Mouse (Mus musculus): ENCODE results near the gene Usmg5. TPM values are rescaled to one million over a fixed set of nuclear protein-coding genes. Genes with fewer than 3 reads are reported as not detected.
A peak's percentile ranks its signal among the peaks of the same experiment; 100 is the strongest.

Gene Usmg5
- polyA plus RNA-seq, 1 experiment = 1,106 TPM

GRCm38 (mm10) chr19:47050271-47051032 is 40.0 kb downstream of the Usmg5 start, which contains the start of gene Pcgf6:
Gene Pcgf6 (minus strand): TSS chr19:47050906.
- peak within 1 kb of the TSS; percentile 89 for H3ac ChIP-seq (ENCODE audit: control insufficient read depth, insufficient read length, low read depth)
- H3K79me2 ChIP-seq (ENCODE audit: control insufficient read depth, insufficient read depth) = peaks cover 14% of the 10 kb centered on the region
- peaks cover 15% of the 10 kb centered on the region for H3K79me3 ChIP-seq (ENCODE audit: low read depth)
- H3K36me3 ChIP-seq (ENCODE audit: control insufficient read depth, insufficient read depth) = peaks cover 23% of the 10 kb centered on the region
- no peaks in the 10 kb centered on the region for H3K27me3 ChIP-seq (ENCODE audit: control insufficient read depth, insufficient read depth, insufficient read length)
- TF ChIP-seq MAX (IDR thresholded peaks at IDR 0.05) (peak; percentile 60), MYOD1 (IDR thresholded peaks at IDR 0.05; ENCODE audit: control insufficient read depth, insufficient read length, low read depth) (no peak)
- H3K4me3 ChIP-seq (ENCODE audit: insufficient read depth, poor library complexity, severe bottlenecking) = peak within 1 kb of the TSS; percentile 56

GRCm38 (mm10) chr19:47049840-47050239 is 40.6 kb downstream of the Usmg5 start:
- Histone ChIP-seq H3K27me3 (ENCODE audit: control insufficient read depth, insufficient read depth, insufficient read length) (no peaks in the 10 kb centered on the region), H3K79me2 (ENCODE audit: control insufficient read depth, insufficient read depth) (peaks cover 14% of the 10 kb centered on the region), H3K4me3 (ENCODE audit: insufficient read depth, poor library complexity, severe bottlenecking) (peak overlapping the region; percentile 56), H3K79me3 (ENCODE audit: low read depth) (peaks cover 15% of the 10 kb centered on the region), H3K36me3 (ENCODE audit: control insufficient read depth, insufficient read depth) (peaks cover 27% of the 10 kb centered on the region), H3ac (ENCODE audit: control insufficient read depth, insufficient read length, low read depth) (peak overlapping the region; percentile 71)
- TF ChIP-seq CEBPB (IDR thresholded peaks at IDR 0.05; ENCODE audit: low read depth) (no peak), MYOG (IDR thresholded peaks at IDR 0.05; ENCODE audit: control insufficient read depth, extremely low read depth, insufficient read length) (no peak), MYOD1 (IDR thresholded peaks at IDR 0.05; ENCODE audit: control insufficient read depth, insufficient read length, low read depth) (no peak), USF1 (IDR thresholded peaks at IDR 0.05; ENCODE audit: low read depth) (no peak), MAX (IDR thresholded peaks at IDR 0.05) (no peak), CTCF (IDR thresholded peaks at IDR 0.05; ENCODE audit: control insufficient read depth, insufficient read depth, insufficient read length) (no peak), FOSL1 (IDR thresholded peaks at IDR 0.05; ENCODE audit: insufficient read depth, low read length, poor library complexity, severe bottlenecking) (no peak)

- Histone ChIP-seq H3K4me3 (ENCODE audit: insufficient read depth, poor library complexity, severe bottlenecking) (no peak overlapping the region), H3K36me3 (ENCODE audit: control insufficient read depth, insufficient read depth) (peaks cover 27% of the 10 kb centered on the region)
Measured at GRCm38 (mm10) chr19:47049061-47049460, 41.4 kb downstream of the Usmg5 start.

GRCm38 (mm10) chr19:47047236-47047833 is 43.1 kb downstream of the Usmg5 start:
- peaks cover 27% of the 10 kb centered on the region for H3K36me3 ChIP-seq (ENCODE audit: control insufficient read depth, insufficient read depth)
- TF ChIP-seq MAX (IDR thresholded peaks at IDR 0.05) = no peak
- TF ChIP-seq FOSL1 (IDR thresholded peaks at IDR 0.05; ENCODE audit: insufficient read depth, low read length, poor library complexity, severe bottlenecking) = no peak
- TF ChIP-seq CTCF (IDR thresholded peaks at IDR 0.05; ENCODE audit: control insufficient read depth, insufficient read depth, insufficient read length) = no peak
- no peak for TF ChIP-seq CEBPB (IDR thresholded peaks at IDR 0.05; ENCODE audit: low read depth)
- no peak for TF ChIP-seq MYOD1 (IDR thresholded peaks at IDR 0.05; ENCODE audit: control insufficient read depth, insufficient read length, low read depth)
- no peak for TF ChIP-seq MYOG (IDR thresholded peaks at IDR 0.05; ENCODE audit: control insufficient read depth, extremely low read depth, insufficient read length)
- no peak for TF ChIP-seq USF1 (IDR thresholded peaks at IDR 0.05; ENCODE audit: low read depth)

More at GRCm38 (mm10) chr19:47049061-47049460, 41.4 kb downstream of the Usmg5 start:
- Histone ChIP-seq H3K79me2 (ENCODE audit: control insufficient read depth, insufficient read depth) (peaks cover 14% of the 10 kb centered on the region), H3ac (ENCODE audit: control insufficient read depth, insufficient read length, low read depth) (no peak overlapping the region), H3K27me3 (ENCODE audit: control insufficient read depth, insufficient read depth, insufficient read length) (no peaks in the 10 kb centered on the region), H3K79me3 (ENCODE audit: low read depth) (peaks cover 15% of the 10 kb centered on the region)
- TF ChIP-seq FOSL1 (IDR thresholded peaks at IDR 0.05; ENCODE audit: insufficient read depth, low read length, poor library complexity, severe bottlenecking) (no peak), CTCF (IDR thresholded peaks at IDR 0.05; ENCODE audit: control insufficient read depth, insufficient read depth, insufficient read length) (no peak), MAX (IDR thresholded peaks at IDR 0.05) (no peak), MYOD1 (IDR thresholded peaks at IDR 0.05; ENCODE audit: control insufficient read depth, insufficient read length, low read depth) (no peak), USF1 (IDR thresholded peaks at IDR 0.05; ENCODE audit: low read depth) (no peak)

DNA sequence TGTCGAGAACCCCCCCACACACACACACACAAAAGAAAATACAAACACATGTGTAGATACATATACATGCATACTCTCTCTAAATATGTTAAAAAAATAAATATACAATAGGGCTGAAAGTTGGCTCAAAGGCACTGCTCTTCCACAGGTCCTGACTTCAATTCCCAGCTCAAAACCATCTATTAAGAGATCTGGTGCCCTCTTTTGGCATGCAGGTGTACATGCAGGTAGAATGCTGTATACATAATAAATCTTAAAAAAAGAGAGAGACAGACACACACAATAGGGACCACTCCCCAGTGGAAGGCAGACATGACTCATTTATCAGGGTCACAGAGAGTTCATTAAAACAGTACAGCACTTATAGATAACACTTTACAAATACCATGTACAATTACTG is 44.1 kb downstream of the Usmg5 start:
- Histone ChIP-seq H3K79me3 (ENCODE audit: low read depth) (peaks cover 15% of the 10 kb centered on the region), H3K79me2 (ENCODE audit: control insufficient read depth, insufficient read depth) (peaks cover 14% of the 10 kb centered on the region), H3K27me3 (ENCODE audit: control insufficient read depth, insufficient read depth, insufficient read length) (no peaks in the 10 kb centered on the region), H3ac (ENCODE audit: control insufficient read depth, insufficient read length, low read depth) (no peak overlapping the region), H3K4me3 (ENCODE audit: insufficient read depth, poor library complexity, severe bottlenecking) (no peak overlapping the region), H3K36me3 (ENCODE audit: control insufficient read depth, insufficient read depth) (peaks cover 31% of the 10 kb centered on the region)
- TF ChIP-seq MAX (IDR thresholded peaks at IDR 0.05) (no peak), USF1 (IDR thresholded peaks at IDR 0.05; ENCODE audit: low read depth) (no peak), CEBPB (IDR thresholded peaks at IDR 0.05; ENCODE audit: low read depth) (no peak), MYOG (IDR thresholded peaks at IDR 0.05; ENCODE audit: control insufficient read depth, extremely low read depth, insufficient read length) (no peak)

More at GRCm38 (mm10) chr19:47047236-47047833, 43.1 kb downstream of the Usmg5 start:
- Histone ChIP-seq H3K27me3 (ENCODE audit: control insufficient read depth, insufficient read depth, insufficient read length) (no peaks in the 10 kb centered on the region), H3K79me3 (ENCODE audit: low read depth) (peaks cover 15% of the 10 kb centered on the region), H3K4me3 (ENCODE audit: insufficient read depth, poor library complexity, severe bottlenecking) (no peak overlapping the region), H3K79me2 (ENCODE audit: control insufficient read depth, insufficient read depth) (peaks cover 14% of the 10 kb centered on the region), H3ac (ENCODE audit: control insufficient read depth, insufficient read length, low read depth) (no peak overlapping the region)

GRCm38 (mm10) chr19:47043608-47044007 is 46.8 kb downstream of the Usmg5 start:
- H3ac ChIP-seq (ENCODE audit: control insufficient read depth, insufficient read length, low read depth) = no peak overlapping the region
- H3K79me2 ChIP-seq (ENCODE audit: control insufficient read depth, insufficient read depth) = no peaks in the 10 kb centered on the region
- H3K36me3 ChIP-seq (ENCODE audit: control insufficient read depth, insufficient read depth) = peaks cover 52% of the 10 kb centered on the region
- TF ChIP-seq FOSL1 (IDR thresholded peaks at IDR 0.05; ENCODE audit: insufficient read depth, low read length, poor library complexity, severe bottlenecking) = no peak
- TF ChIP-seq CEBPB (IDR thresholded peaks at IDR 0.05; ENCODE audit: low read depth) = no peak
- no peak for TF ChIP-seq USF1 (IDR thresholded peaks at IDR 0.05; ENCODE audit: low read depth)
- TF ChIP-seq MAX (IDR thresholded peaks at IDR 0.05) = no peak
- no peak for TF ChIP-seq MYOD1 (IDR thresholded peaks at IDR 0.05; ENCODE audit: control insufficient read depth, insufficient read length, low read depth)
- H3K79me3 ChIP-seq (ENCODE audit: low read depth) = peaks cover 2% of the 10 kb centered on the region
- no peaks in the 10 kb centered on the region for H3K27me3 ChIP-seq (ENCODE audit: control insufficient read depth, insufficient read depth, insufficient read length)
- H3K4me3 ChIP-seq (ENCODE audit: insufficient read depth, poor library complexity, severe bottlenecking) = no peak overlapping the region
